8 mouse cellular contexts compared by ENCODE assay signal in the genomic region with DNA sequence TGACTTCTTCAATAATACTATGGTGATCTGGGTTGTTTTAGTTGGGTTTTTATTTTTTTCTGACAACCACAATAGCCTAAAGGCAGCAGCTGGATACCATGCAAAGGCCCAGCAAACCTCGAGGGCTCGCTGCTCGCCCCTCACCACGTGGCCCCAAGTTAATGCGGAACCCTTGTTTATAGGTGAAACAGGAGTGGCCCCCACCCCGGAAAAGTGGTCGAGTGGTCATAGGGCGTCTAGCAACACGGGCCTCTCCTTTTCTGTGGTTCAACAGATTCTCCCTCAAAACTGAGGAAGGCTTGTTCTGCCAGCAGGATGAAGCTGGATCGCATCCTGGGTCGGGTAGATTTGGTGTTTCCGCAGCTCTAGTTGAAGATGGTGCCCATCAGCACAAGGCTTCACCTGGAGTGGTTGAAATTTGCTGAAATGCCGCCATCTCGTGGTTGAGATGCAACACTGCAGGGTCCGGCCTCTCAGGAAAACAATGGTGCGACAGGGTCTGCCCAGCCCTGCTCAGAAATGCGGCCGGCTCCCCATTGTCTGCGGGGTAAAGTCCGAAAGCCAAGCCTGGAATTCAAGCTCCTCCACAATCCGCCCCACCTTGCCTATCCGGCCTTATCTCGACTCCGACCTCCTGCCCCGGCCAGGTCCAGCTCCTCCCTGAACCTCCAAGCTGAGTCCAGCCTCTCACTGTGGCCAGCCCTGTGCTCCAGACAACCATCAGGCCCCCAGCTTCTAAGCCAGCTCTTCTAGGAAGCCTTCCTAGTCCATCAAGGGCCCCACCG. TPM values are rescaled to one million over a fixed set of nuclear protein-coding genes. Genes with fewer than 3 reads are reported as not detected.
DNase-seq lines count a peak whose midpoint lies in the region; ATAC-seq and TF ChIP-seq lines count a peak whose summit lies in the region.

No protein-coding gene starts in this region.

- peak overlapping the region; percentile 67; the same call in 1 of the 2 replicates for H3K27ac ChIP-seq in gastrocnemius, adult 2 months
- no peak overlapping the region for H3K27ac ChIP-seq in hindbrain, postnatal 0 days

- no peaks in the 10 kb centered on the region for H3K27me3 ChIP-seq in hindbrain, postnatal 0 days (ENCODE audit: insufficient read depth, low read length)

- peak; percentile 92 for DNase-seq in WW6 (ENCODE audit: low read depth, low spot score)
- peak; percentile 82 to 90 for DNase-seq in cerebellum, postnatal 36 days
- DNase-seq in gastrocnemius, adult 2 months = peak; percentile 79
- DNase-seq in hindbrain, postnatal 0 days (ENCODE audit: low spot score) = peak; percentile 90
- peak; percentile 72 to 79 for DNase-seq in left cerebral cortex, adult 18-20 months (ENCODE audit: low spot score in 2 of 2)
- DNase-seq in lung, postnatal 4 days = peak; percentile 81 to 91
- DNase-seq in right cerebral cortex, adult 18-20 months = peak; percentile 71
- DNase-seq in urinary bladder, adult 2 months (ENCODE audit: low spot score) = peak; percentile 72

- H3K36me3 ChIP-seq in hindbrain, postnatal 0 days (ENCODE audit: insufficient read depth, low read length) = no peaks in the 10 kb centered on the region

- intact Hi-C loops in gastrocnemius, adult 2 months (cut with DNase I) = loop anchor here (1.0 to 10.0 kb wide), 4 partner anchors 194 to 364 kb away; a partner anchor contains a TSS

- peak overlapping the region; percentile 59 for H3K4me2 ChIP-seq in hindbrain, postnatal 0 days (ENCODE audit: low read depth, low read length)

- no peaks in the 10 kb centered on the region for H3K9me3 ChIP-seq in hindbrain, postnatal 0 days (ENCODE audit: low read length)

- ATAC-seq in hindbrain, postnatal 0 days = peak; percentile 90

- peak; percentile 91 for TF ChIP-seq CTCF in gastrocnemius, adult 2 months (IDR thresholded peaks at IDR 0.05)
- peak; percentile 99 for TF ChIP-seq CTCF in hindbrain, postnatal 0 days (IDR thresholded peaks at IDR 0.05; ENCODE audit: low read depth)

- WGBS in hindbrain, postnatal 0 days = 21% methylated on average over 26 of the region's 26 CpGs

- H3K4me1 ChIP-seq in hindbrain, postnatal 0 days (ENCODE audit: insufficient read depth, low read length) = no peaks in the 10 kb centered on the region; the same call in 1 of the 2 replicates

- peak overlapping the region; percentile 42 for H3K4me3 ChIP-seq in gastrocnemius, adult 2 months
- H3K4me3 ChIP-seq in hindbrain, postnatal 0 days (ENCODE audit: low read length) = peak overlapping the region; percentile 18

- peak overlapping the region; percentile 39 for H3K9ac ChIP-seq in hindbrain, postnatal 0 days (replicated peaks; ENCODE audit: low read length)

RNA-seq across cellular contexts. Expression of a gene that starts 5.6 kb away (rescaled TPM):
- total RNA-seq in gastrocnemius, adult 2 months (2021) = 1 to 10 TPM; 5.8 to 8.2 TPM
- total RNA-seq in hindbrain, postnatal 0 days (2014; rRNA removed) = 18.3 and 19.2 TPM in 2 replicates
- polyA plus RNA-seq in hindbrain, postnatal 0 days (2015; fragmentation: Nextera tagmentation; extraction: Ambion mirVana) = 22.7 and 25.9 TPM in 2 replicates
- 10 to 100 TPM; 23.5 to 24.8 TPM for total RNA-seq in left cerebral cortex, adult 18-20 months (2021)
- polyA plus RNA-seq in urinary bladder, adult 2 months (2012; rRNA removed) = 8.4 and 11.1 TPM in 2 replicates

RNA-seq across cellular contexts. Expression of a gene that starts 53.5 kb away (rescaled TPM):
- under 1 TPM in 1 of 2 experiments, not detected in 1; 0.15 TPM for total RNA-seq in gastrocnemius, adult 2 months (2021)
- not detected in 2 replicates for total RNA-seq in hindbrain, postnatal 0 days (2014; rRNA removed)
- polyA plus RNA-seq in hindbrain, postnatal 0 days (2015; fragmentation: Nextera tagmentation; extraction: Ambion mirVana) = 0.32 and 0.39 TPM in 2 replicates
- not detected for total RNA-seq in left cerebral cortex, adult 18-20 months (2021)
- polyA plus RNA-seq in urinary bladder, adult 2 months (2012; rRNA removed) = 0.07 and 0.17 TPM in 2 replicates
